Mouse (Mus musculus): Measurements from ENCODE around the gene Gm19426. TPM values are rescaled to one million over a fixed set of nuclear protein-coding genes. Genes with fewer than 3 reads are reported as not detected.

Gm19426 gene
- total and polyA plus RNA-seq, 3 experiments = not detected

DNA sequence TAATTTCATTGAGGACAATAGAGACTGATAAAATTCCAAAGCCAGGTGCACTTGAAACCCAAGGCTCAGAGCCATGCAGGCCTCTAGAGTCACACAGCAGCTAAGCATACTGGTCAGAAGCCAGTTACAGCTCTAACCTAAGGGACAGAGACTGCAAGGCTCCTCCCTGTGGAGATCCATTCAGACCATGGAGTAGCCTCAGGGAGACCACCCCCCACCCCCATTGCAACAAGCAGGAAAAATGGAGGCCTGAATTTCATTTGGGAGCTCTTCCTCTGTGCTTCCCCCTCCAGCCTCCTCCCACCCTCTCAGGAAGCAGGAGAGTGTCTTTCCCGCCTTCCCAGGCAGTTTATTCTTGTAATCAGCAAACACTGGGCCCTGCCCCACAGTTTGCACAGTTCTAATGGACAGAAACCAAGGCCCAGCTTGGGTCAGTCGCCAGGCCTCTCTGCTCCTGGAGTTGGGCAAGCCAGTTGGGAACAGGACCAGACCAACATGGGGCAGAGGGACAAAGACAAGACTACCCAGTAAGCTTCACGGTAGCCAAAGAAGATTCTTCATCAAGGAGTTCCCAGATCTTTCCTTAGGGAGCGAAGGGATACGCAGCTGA, 1.5 kb downstream of the Gm19426 start:
- no peaks in the 10 kb centered on the region for H3K9me3 ChIP-seq (replicated peaks; ENCODE audit: low read length)
- H3K36me3 ChIP-seq (replicated peaks in 1 of 2; ENCODE audit: control insufficient read depth in 1 of 2, insufficient read depth in 1 of 2, low read length in 1 of 2) = no peaks in the 10 kb centered on the region
- dilution Hi-C loops (cut with MboI; ENCODE audit: extremely low pct_ligation_motif_present, extremely low pct_unique_long_range_greater_than_20kb, low sequenced_read_pairs) = no loop called here
- in situ Hi-C loops (cut with MboI; ENCODE audit: low pct_ligation_motif_present, low pct_unique_long_range_greater_than_20kb, low sequenced_read_pairs) = no loop called here
- no peak overlapping the region for H3K9ac ChIP-seq (ENCODE audit: insufficient read depth, low read depth)
- H3K4me3 ChIP-seq (replicated peaks in 1 of 3; ENCODE audit: low read depth in 2 of 3, low read length in 2 of 3, poor library complexity in 1 of 3) = no peak overlapping the region
- no peaks in the 10 kb centered on the region for H3K79me2 ChIP-seq (replicated peaks; ENCODE audit: control insufficient read depth, extremely low read depth, insufficient read depth, poor library complexity, severe bottlenecking)
- peaks cover 22% of the 10 kb centered on the region for H3K27me3 ChIP-seq (replicated peaks)
- H3K4me1 ChIP-seq (ENCODE audit: control insufficient read depth in 1 of 2, insufficient read depth in 2 of 2) = peaks cover 0 to 6% of the 10 kb centered on the region in 2 experiments; a peak in 1 of 4 replicates
- DNase-seq (ENCODE audit: extremely low read depth) = no peak
- TF ChIP-seq SIN3A (IDR thresholded peaks at IDR 0.05; ENCODE audit: low read length) (no peak), PAX5 (IDR thresholded peaks at IDR 0.05; ENCODE audit: low read length) (no peak), POLR2AphosphoS2 (IDR thresholded peaks at IDR 0.05; ENCODE audit: low read depth, low read length) (no peak), UBTF (IDR thresholded peaks at IDR 0.05; ENCODE audit: low read depth, low read length) (no peak), USF2 (conservative IDR thresholded peaks at IDR 0.05; ENCODE audit: low read depth, low read length) (no peak), RAD21 (IDR thresholded peaks at IDR 0.05; ENCODE audit: low read depth, low read length) (no peak), CTCF (conservative IDR thresholded peaks at IDR 0.05 in 1 of 2, IDR thresholded peaks at IDR 0.05 in 1 of 2; ENCODE audit: low read depth in 2 of 2, low read length in 2 of 2) (no peak), SMC3 (IDR thresholded peaks at IDR 0.05; ENCODE audit: low read depth, low read length) (no peak), JUN (IDR thresholded peaks at IDR 0.05; ENCODE audit: insufficient read depth, low read depth, low read length) (no peak), USF1 (IDR thresholded peaks at IDR 0.05; ENCODE audit: low read depth, low read length) (no peak), MAX (IDR thresholded peaks at IDR 0.05; ENCODE audit: low read length) (no peak), CHD2 (IDR thresholded peaks at IDR 0.05; ENCODE audit: low read length) (no peak), CHD1 (IDR thresholded peaks at IDR 0.05; ENCODE audit: low read depth, low read length) (no peak), IRF4 (IDR thresholded peaks at IDR 0.05; ENCODE audit: low read depth, low read length) (no peak), MAFK (IDR thresholded peaks at IDR 0.05; ENCODE audit: insufficient replicate concordance, low read length) (no peak), TBP (conservative IDR thresholded peaks at IDR 0.05; ENCODE audit: low read depth, low read length) (no peak), MXI1 (IDR thresholded peaks at IDR 0.05; ENCODE audit: low read depth, low read length) (no peak), ZKSCAN1 (IDR thresholded peaks at IDR 0.05; ENCODE audit: borderline replicate concordance, low read depth, low read length) (no peak)
- H3K27ac ChIP-seq (ENCODE audit: insufficient read depth, low read depth) = no peak overlapping the region
- no peak overlapping the region for H3K4me2 ChIP-seq (ENCODE audit: insufficient read depth, low read depth, poor library complexity, severe bottlenecking)

DNA sequence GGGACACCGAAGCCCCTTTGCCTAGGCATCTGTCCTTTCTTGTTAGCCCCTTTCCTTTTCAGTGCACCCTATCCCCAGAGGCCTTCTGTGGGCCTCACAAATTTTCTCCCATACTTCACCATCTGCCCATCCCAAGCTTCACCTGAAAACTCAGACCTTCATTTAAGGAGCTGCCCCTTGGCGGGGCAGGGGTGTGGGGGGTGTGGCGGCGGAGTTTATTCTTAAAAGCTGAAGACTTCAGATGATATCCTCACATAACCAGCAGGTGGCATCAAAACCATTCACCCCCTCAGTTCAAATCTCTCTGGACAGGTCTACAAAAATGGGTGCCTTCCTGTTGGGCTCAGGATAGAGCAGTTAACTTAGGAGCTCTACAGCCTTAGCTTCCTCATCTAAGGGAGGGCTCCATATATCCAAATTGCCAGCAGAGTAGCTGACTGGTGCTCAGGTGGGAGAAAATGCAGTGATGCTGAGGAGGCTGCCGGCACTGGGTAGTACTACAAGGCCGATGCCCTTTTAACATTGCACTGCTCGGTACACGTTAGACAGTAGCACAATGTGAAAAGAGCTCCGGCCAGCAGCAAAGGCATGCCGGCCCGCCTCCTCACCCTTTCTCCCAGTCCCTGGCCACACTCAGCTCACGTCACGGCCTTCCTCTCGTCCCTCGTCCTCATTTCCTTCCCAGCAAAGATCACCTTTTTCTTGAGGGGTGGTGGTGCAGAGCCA, 2.7 kb downstream of the Gm19426 start:
- in situ Hi-C loops (cut with MboI; ENCODE audit: low pct_ligation_motif_present, low pct_unique_long_range_greater_than_20kb, low sequenced_read_pairs) = no loop called here
- Histone ChIP-seq H3K4me1 (ENCODE audit: control insufficient read depth in 1 of 2, insufficient read depth in 2 of 2) (peaks cover 0 to 6% of the 10 kb centered on the region in 2 experiments; a peak in 1 of 4 replicates), H3K79me2 (replicated peaks; ENCODE audit: control insufficient read depth, extremely low read depth, insufficient read depth, poor library complexity, severe bottlenecking) (no peaks in the 10 kb centered on the region), H3K9me3 (replicated peaks; ENCODE audit: low read length) (no peaks in the 10 kb centered on the region), H3K4me2 (ENCODE audit: insufficient read depth, low read depth, poor library complexity, severe bottlenecking) (no peak overlapping the region), H3K9ac (ENCODE audit: insufficient read depth, low read depth) (no peak overlapping the region), H3K36me3 (replicated peaks in 1 of 2; ENCODE audit: control insufficient read depth in 1 of 2, insufficient read depth in 1 of 2, low read length in 1 of 2) (no peaks in the 10 kb centered on the region), H3K27me3 (replicated peaks) (peaks cover 13% of the 10 kb centered on the region), H3K27ac (ENCODE audit: insufficient read depth, low read depth) (no peak overlapping the region), H3K4me3 (replicated peaks in 1 of 3; ENCODE audit: low read depth in 2 of 3, low read length in 2 of 3, poor library complexity in 1 of 3) (no peak overlapping the region)
- TF ChIP-seq CTCF (conservative IDR thresholded peaks at IDR 0.05 in 1 of 2, IDR thresholded peaks at IDR 0.05 in 1 of 2; ENCODE audit: low read depth in 2 of 2, low read length in 2 of 2) (peak in 1 of 2 experiments; percentile 72; a peak in 2 of 4 replicates), ETS1 (conservative IDR thresholded peaks at IDR 0.05; ENCODE audit: low read depth, low read length) (no peak), MAZ (IDR thresholded peaks at IDR 0.05; ENCODE audit: low read depth, low read length) (peak; percentile 14; the same call in 1 of the 2 replicates), CHD2 (IDR thresholded peaks at IDR 0.05; ENCODE audit: low read length) (no peak), JUND (conservative IDR thresholded peaks at IDR 0.05; ENCODE audit: low read depth, low read length) (no peak), PAX5 (IDR thresholded peaks at IDR 0.05; ENCODE audit: low read length) (no peak), POLR2AphosphoS2 (IDR thresholded peaks at IDR 0.05; ENCODE audit: low read depth, low read length) (no peak), RAD21 (IDR thresholded peaks at IDR 0.05; ENCODE audit: low read depth, low read length) (peak; percentile 67), SMC3 (IDR thresholded peaks at IDR 0.05; ENCODE audit: low read depth, low read length) (peak; percentile 70), HCFC1 (IDR thresholded peaks at IDR 0.05; ENCODE audit: low read depth, low read length) (no peak), MYC (IDR thresholded peaks at IDR 0.05; ENCODE audit: low read depth, low read length) (no peak), POLR2A (IDR thresholded peaks at IDR 0.05; ENCODE audit: low read depth, low read length) (no peak), ZKSCAN1 (IDR thresholded peaks at IDR 0.05; ENCODE audit: borderline replicate concordance, low read depth, low read length) (no peak)
- dilution Hi-C loops (cut with MboI; ENCODE audit: extremely low pct_ligation_motif_present, extremely low pct_unique_long_range_greater_than_20kb, low sequenced_read_pairs) = no loop called here
- DNase-seq (ENCODE audit: extremely low read depth) = peak; percentile 31
